Mouse (Mus musculus): Measurements from ENCODE around the gene 5730596B20Rik.

- TF ChIP-seq CTCF (IDR thresholded peaks at IDR 0.05; ENCODE audit: control insufficient read depth, insufficient read depth, insufficient read length): no peak
- TF ChIP-seq FOSL1 (IDR thresholded peaks at IDR 0.05; ENCODE audit: insufficient read depth, low read length, poor library complexity, severe bottlenecking): no peak
- no peak for TF ChIP-seq MYOG (IDR thresholded peaks at IDR 0.05; ENCODE audit: control insufficient read depth, extremely low read depth, insufficient read length)
- no peak for TF ChIP-seq MAX (IDR thresholded peaks at IDR 0.05)
- no peak for TF ChIP-seq USF1 (IDR thresholded peaks at IDR 0.05; ENCODE audit: low read depth)
- TF ChIP-seq CEBPB (IDR thresholded peaks at IDR 0.05; ENCODE audit: low read depth): no peak
- no peak for TF ChIP-seq MYOD1 (IDR thresholded peaks at IDR 0.05; ENCODE audit: control insufficient read depth, insufficient read length, low read depth)
These were observed 4.8 kb upstream of the 5730596B20Rik start for GRCm38 (mm10) chr6:52172501-52172900.
